Mouse (Mus musculus) spleen, adult 2 months (tissue): ENCODE results near the gene Rpl38.

Experiments used
- CTCF ChIP-seq: fragments of 200-500 bp; IDR thresholded peaks from 2 replicates; pipeline ENCODE4 v1.5.1; 2011; ENCODE audit warnings: mild to moderate bottlenecking, inconsistent platforms; ENCODE audit not compliant: insufficient read depth, insufficient read length, insufficient replicate concordance; ENCODE audit errors: extremely low read depth
- POLR2A ChIP-seq: fragments of 200-500 bp; IDR thresholded peaks from 2 replicates; pipeline ENCODE4 v1.6.1; 2011; ENCODE audit warnings: low read depth, low read length, inconsistent platforms

- no peak for TF ChIP-seq CTCF
- TF ChIP-seq POLR2A: no peak
These were observed 11.2 kb upstream of the Rpl38 start for GRCm38 (mm10) chr11:114656994-114657644.
